In the genomic region with DNA sequence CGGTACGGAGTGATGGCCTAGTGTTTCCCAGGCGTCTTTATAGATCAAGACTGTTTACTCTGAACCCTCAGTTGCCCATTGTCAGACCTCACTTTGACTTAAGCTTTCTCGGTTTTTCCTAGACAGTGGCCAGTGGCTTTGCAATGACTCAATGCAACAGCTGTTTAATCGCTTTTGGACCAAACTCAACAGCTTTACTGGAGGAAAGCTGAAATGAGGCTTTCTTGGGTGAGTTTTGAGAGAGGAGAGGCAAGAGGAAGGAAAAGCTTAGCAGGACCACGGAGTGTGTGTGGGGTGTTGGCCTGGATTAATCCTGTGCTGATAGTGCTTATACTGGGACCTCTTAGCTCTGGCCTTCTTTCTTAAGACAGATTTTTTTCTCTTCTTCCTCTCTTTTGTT, we compare ENCODE assay signal across 9 mouse cellular contexts. TPM values are rescaled to one million over a fixed set of nuclear protein-coding genes. Genes with fewer than 3 reads are reported as not detected.
DNase-seq lines count a peak whose midpoint lies in the region; ATAC-seq lines count a peak whose summit lies in the region.
"Had no signal": no experiment of that assay in that cellular context is flagged by ENCODE, and none has a peak within 500 bp of the region (broad histone marks: within the 10 kb centered on the region; RNA-seq: fewer than 3 reads in every experiment).

No protein-coding gene starts in this region.

- peak overlapping the region; percentile 75 for H3K4me2 ChIP-seq in lung, embryonic 16.5 days (ENCODE audit: low read depth, low read length)
- H3K4me2 ChIP-seq in heart, embryonic 13.5 days: peak overlapping the region; percentile 88
- H3K4me2 ChIP-seq in limb, embryonic 15.5 days: peak overlapping the region; percentile 88

- no peak for DNase-seq in lung, postnatal 4 days
- no peak for DNase-seq in urinary bladder, adult 2 months (ENCODE audit: low spot score)
- no peak for DNase-seq in frontal cortex, postnatal 14 days (ENCODE audit: low spot score in 2 of 2)
- DNase-seq in cerebellum, postnatal 25 days: no peak
- DNase-seq: cerebellum, adult 9-10 months had no signal

- H3K4me1 ChIP-seq in lung, embryonic 16.5 days (replicated peaks; ENCODE audit: control insufficient read depth, insufficient read depth, low read length): peaks cover 7% of the 10 kb centered on the region
- peaks cover 27% of the 10 kb centered on the region for H3K4me1 ChIP-seq in heart, embryonic 13.5 days
- H3K4me1 ChIP-seq in limb, embryonic 15.5 days: peaks cover 34% of the 10 kb centered on the region

- peaks cover 57% of the 10 kb centered on the region for H3K27me3 ChIP-seq in lung, embryonic 16.5 days (ENCODE audit: control insufficient read depth, insufficient read depth, low read depth, low read length)
- H3K27me3 ChIP-seq in heart, embryonic 13.5 days (replicated peaks): peaks cover 86% of the 10 kb centered on the region
- peaks cover 62% of the 10 kb centered on the region for H3K27me3 ChIP-seq in limb, embryonic 15.5 days
- H3K27me3 ChIP-seq: Patski had no signal

- no peak overlapping the region for H3K9ac ChIP-seq in lung, embryonic 16.5 days (ENCODE audit: low read length)
- H3K9ac ChIP-seq in heart, embryonic 13.5 days: peak overlapping the region; percentile 74; the same call in 1 of the 2 replicates
- no peak overlapping the region for H3K9ac ChIP-seq in limb, embryonic 15.5 days

- H3K9me3 ChIP-seq in lung, embryonic 16.5 days (ENCODE audit: control insufficient read depth, low read length): peaks cover 5% of the 10 kb centered on the region
- peaks cover 5% of the 10 kb centered on the region; the same call in 1 of the 2 replicates for H3K9me3 ChIP-seq in heart, embryonic 13.5 days
- H3K9me3 ChIP-seq in limb, embryonic 15.5 days: no peaks in the 10 kb centered on the region

- 17% methylated on average over 6 of the region's 6 CpGs for WGBS in lung, embryonic 16.5 days
- 21% methylated on average over 6 of the region's 6 CpGs for WGBS in heart, embryonic 13.5 days
- WGBS in limb, embryonic 15.5 days: 14% methylated on average over 6 of the region's 6 CpGs

- no peak overlapping the region for H3K4me3 ChIP-seq in lung, embryonic 16.5 days (ENCODE audit: low read length)
- H3K4me3 ChIP-seq in heart, embryonic 13.5 days: peak overlapping the region; percentile 59
- H3K4me3 ChIP-seq in limb, embryonic 15.5 days: peak overlapping the region; percentile 46

- no peak overlapping the region for H3K27ac ChIP-seq in lung, embryonic 16.5 days (ENCODE audit: low read length)
- no peak overlapping the region for H3K27ac ChIP-seq in heart, embryonic 13.5 days (replicated peaks)
- H3K27ac ChIP-seq in limb, embryonic 15.5 days: peak overlapping the region; percentile 81; the same call in 1 of the 2 replicates

- no peak for ATAC-seq in lung, embryonic 16.5 days (ENCODE audit: low read depth)
- ATAC-seq in heart, embryonic 13.5 days (ENCODE audit: extremely low read depth, insufficient number of reproducible peaks, low FRiP score, low TSS enrichment): no peak
- ATAC-seq in limb, embryonic 15.5 days (ENCODE audit: insufficient number of reproducible peaks, low FRiP score, low TSS enrichment, low read depth): no peak

- H3K36me3 ChIP-seq in lung, embryonic 16.5 days (ENCODE audit: control insufficient read depth, insufficient read depth, low read length): no peaks in the 10 kb centered on the region
- no peaks in the 10 kb centered on the region for H3K36me3 ChIP-seq in heart, embryonic 13.5 days
- H3K36me3 ChIP-seq in limb, embryonic 15.5 days: no peaks in the 10 kb centered on the region

RNA-seq across cellular contexts. Expression of gene Foxd1, which starts 36.3 kb away (rescaled TPM):
- 0.08 TPM in 1 of 2 replicates, not detected in the other for polyA plus RNA-seq in lung, embryonic 16.5 days (2015; fragmentation: Nextera tagmentation; extraction: Ambion mirVana)
- polyA plus RNA-seq in heart, embryonic 13.5 days (2015; fragmentation: Nextera tagmentation; extraction: Ambion mirVana): 0.04 TPM in 2 replicates
- 0.29 TPM in 2 replicates for polyA plus RNA-seq in limb, embryonic 15.5 days (2015; fragmentation: Nextera tagmentation; extraction: Ambion mirVana)
- 0.01 TPM in 1 of 2 replicates, not detected in the other for polyA plus RNA-seq in urinary bladder, adult 2 months (2012; rRNA removed)
